Mouse (Mus musculus) T-helper 1 cell (primary cell): ENCODE measurements at regions not wholly inside any gene's neighbourhood (a gene's known extent, or its start where the extent isn't known, plus 50 kb on each side); places are given as distances from the start of the nearest gene placed in this dataset.

Source experiments
- in situ Hi-C: fragments of 300-600 bp; cut with MboI, MseI; formaldehyde crosslinking; loops from one replicate; pipeline ENCODE4 v1.15.1; 2025; ENCODE audit warnings: high pct_unique_total_duplicates

- in situ Hi-C loops, result loop anchor here (5.0 to 25.0 kb wide), 2 partner anchors 241 to 1576 kb away; partner anchors contain the start of gene Nrp2
Measured at GRCm38 (mm10) chr1:61135597-61136545, 158.1 kb downstream of the Icos start.

- in situ Hi-C loops, result loop anchor here (5.0 to 25.0 kb wide), 2 partner anchors 240 to 1575 kb away; partner anchors contain the start of gene Nrp2
Measured at GRCm38 (mm10) chr1:61137210-61137885, 159.6 kb downstream of the Icos start.

GRCm38 (mm10) chr1:61137954-61138353 lies 160.2 kb downstream of the Icos start:
- in situ Hi-C loops, result loop anchor here (5.0 to 25.0 kb wide), 2 partner anchors 239 to 1574 kb away; partner anchors contain the start of gene Nrp2

- in situ Hi-C loops, result loop anchor here (5.0 to 25.0 kb wide), 2 partner anchors 238 to 1573 kb away; partner anchors contain the start of gene Nrp2
Measured at GRCm38 (mm10) chr1:61139291-61139983, 161.7 kb downstream of the Icos start.

- in situ Hi-C loops, result loop anchor here (5.0 to 25.0 kb wide), 2 partner anchors 237 to 1572 kb away; partner anchors contain the start of gene Nrp2
Measured at GRCm38 (mm10) chr1:61139984-61140648, 162.4 kb downstream of the Icos start.

- in situ Hi-C loops, result loop anchor here (25.0 kb wide), 1 partner anchor 1571 kb away; the partner anchor contains the start of gene Nrp2
Measured at GRCm38 (mm10) chr1:61140870-61141591, 163.3 kb downstream of the Icos start.

- in situ Hi-C loops, result loop anchor here (25.0 kb wide), 1 partner anchor 1571 kb away; the partner anchor contains the start of gene Nrp2
Measured at GRCm38 (mm10) chr1:61141592-61141930, 163.8 kb downstream of the Icos start.

GRCm38 (mm10) chr1:61141952-61142351 lies 164.2 kb downstream of the Icos start:
- in situ Hi-C loops, result loop anchor here (25.0 kb wide), 1 partner anchor 1570 kb away; the partner anchor contains the start of gene Nrp2

- in situ Hi-C loops, result loop anchor here (25.0 kb wide), 1 partner anchor 1569 kb away; the partner anchor contains the start of gene Nrp2
Measured at GRCm38 (mm10) chr1:61143030-61143753, 165.5 kb downstream of the Icos start.

GRCm38 (mm10) chr1:61143754-61144066 lies 166.0 kb downstream of the Icos start:
- in situ Hi-C loops, result loop anchor here (25.0 kb wide), 1 partner anchor 1569 kb away; the partner anchor contains the start of gene Nrp2

GRCm38 (mm10) chr1:61145013-61145412 lies 167.3 kb downstream of the Icos start:
- in situ Hi-C loops, result loop anchor here (25.0 kb wide), 1 partner anchor 1567 kb away; the partner anchor contains the start of gene Nrp2

GRCm38 (mm10) chr1:61145572-61145971 lies 167.8 kb downstream of the Icos start:
- in situ Hi-C loops, result loop anchor here (25.0 kb wide), 1 partner anchor 1567 kb away; the partner anchor contains the start of gene Nrp2

- in situ Hi-C loops, result loop anchor here (25.0 kb wide), 1 partner anchor 1566 kb away; the partner anchor contains the start of gene Nrp2
Measured at GRCm38 (mm10) chr1:61146222-61146723, 168.5 kb downstream of the Icos start.

- in situ Hi-C loops, result no loop called here
Measured at GRCm38 (mm10) chr1:61151742-61152141, 174.0 kb downstream of the Icos start.

- in situ Hi-C loops, result no loop called here
Measured at GRCm38 (mm10) chr1:61152157-61152556, 174.4 kb downstream of the Icos start.

- in situ Hi-C loops, result no loop called here
Measured at GRCm38 (mm10) chr1:61154216-61154615, 176.5 kb downstream of the Icos start.

GRCm38 (mm10) chr1:61157271-61157670 lies 179.5 kb downstream of the Icos start:
- in situ Hi-C loops, result no loop called here

- in situ Hi-C loops, result no loop called here
Measured at GRCm38 (mm10) chr1:61160505-61160904, 182.8 kb downstream of the Icos start.

- in situ Hi-C loops, result no loop called here
Measured at GRCm38 (mm10) chr1:61164271-61164670, 186.5 kb downstream of the Icos start.
